Mouse (Mus musculus): ENCODE measurements around the gene Gon7.

DNA sequence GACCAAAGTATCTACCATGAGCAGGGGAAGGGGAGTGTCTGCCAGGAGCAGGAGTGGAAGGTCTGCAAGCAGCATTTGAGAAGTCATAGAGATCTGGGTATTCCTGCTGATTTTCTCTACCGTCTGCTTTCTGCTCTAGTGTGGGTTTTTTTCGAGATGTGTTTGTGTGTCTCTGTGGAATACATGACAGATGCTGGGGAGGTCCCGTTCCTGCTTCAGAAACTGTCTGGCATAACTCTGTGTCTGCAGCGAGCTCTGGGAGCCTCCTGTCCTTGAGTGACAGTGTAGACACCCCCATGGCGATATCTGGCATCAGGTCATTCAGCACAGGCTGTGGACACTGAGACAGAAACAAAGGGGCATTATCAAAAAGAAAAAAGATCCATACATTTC lies 28.0 kb upstream of the Gon7 start:
- TF ChIP-seq CHD2 (IDR thresholded peaks at IDR 0.05; ENCODE audit: low read depth, low read length) = no peak
- no peak for TF ChIP-seq ZC3H11A (IDR thresholded peaks at IDR 0.05; ENCODE audit: borderline replicate concordance, low read depth, low read length)
- TF ChIP-seq MAFK (IDR thresholded peaks at IDR 0.05; ENCODE audit: insufficient read depth, low read depth, low read length) = no peak
